Mouse (Mus musculus): ENCODE measurements around the gene Hoxb3. TPM values are rescaled to one million over a fixed set of nuclear protein-coding genes. Genes with fewer than 3 reads are reported as not detected.
A peak's percentile ranks its signal among the peaks of the same experiment; 100 is the strongest.

Gene Hoxb3
- total RNA-seq, 2 experiments from 2014 or later = 0.28 TPM; not detected in 1

DNA sequence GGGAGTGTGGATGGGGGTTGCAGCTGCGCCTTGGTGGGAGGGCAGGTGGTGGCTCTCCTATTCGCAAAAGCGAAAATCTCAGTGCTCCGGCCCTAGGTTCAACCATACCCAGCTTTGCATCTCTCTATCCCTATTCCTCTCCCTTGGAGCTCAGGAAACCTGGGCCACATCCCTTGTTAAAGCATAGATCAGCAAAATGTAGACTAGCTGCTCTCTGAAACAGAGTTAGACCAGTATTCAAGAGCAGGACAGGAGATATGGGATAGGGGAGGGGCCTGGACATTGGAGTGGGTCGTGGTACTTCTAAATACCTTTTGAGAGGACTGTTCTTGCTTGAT, 7.8 kb upstream of the Hoxb3 start:
- no peak for ATAC-seq (replicated peaks; ENCODE audit: low FRiP score, low TSS enrichment, poor library complexity, severe bottlenecking)

DNA sequence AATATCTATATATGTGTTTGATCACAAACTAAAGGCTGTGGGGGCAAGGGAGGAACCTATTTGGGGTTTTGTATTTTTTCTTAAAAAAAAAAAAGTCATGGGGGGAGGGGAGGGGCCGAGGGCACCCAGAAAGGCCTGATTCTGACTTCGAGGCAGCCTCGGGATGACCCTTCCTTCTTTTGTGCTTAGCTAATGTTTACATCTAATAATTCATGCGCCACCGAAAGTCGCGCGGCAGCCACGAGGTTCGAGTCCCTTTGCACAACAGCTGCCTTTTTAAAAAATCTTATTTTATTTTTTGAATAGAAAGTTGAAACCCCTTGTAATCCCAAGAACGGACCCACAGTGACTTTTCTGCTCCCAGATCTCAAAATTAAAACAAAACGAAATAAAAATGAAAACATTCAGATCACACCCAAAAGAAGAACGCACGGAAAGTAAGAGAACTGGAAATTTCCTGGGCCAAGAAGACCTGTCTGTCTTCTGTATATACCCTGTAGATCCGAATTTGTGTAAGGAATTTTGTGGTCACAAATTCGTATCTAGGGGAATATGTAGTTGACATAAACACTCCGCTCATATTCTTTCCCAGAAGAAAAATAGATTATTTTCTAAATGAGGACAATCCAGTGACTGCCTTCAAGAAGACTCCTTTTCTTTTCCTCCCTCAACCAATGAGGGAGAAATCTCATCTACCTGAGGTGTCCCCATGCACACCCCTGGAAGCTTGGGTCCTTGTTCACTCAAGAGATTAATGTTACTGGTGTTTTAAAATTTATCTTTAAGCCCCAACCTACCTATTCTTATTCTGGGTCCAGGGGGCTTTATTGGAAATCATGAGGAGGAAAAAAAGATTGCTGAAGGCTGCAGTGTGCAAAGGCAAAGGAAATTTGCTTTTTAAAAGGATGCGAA, 6.2 kb upstream of the Hoxb3 start:
- ATAC-seq (replicated peaks; ENCODE audit: low FRiP score, low TSS enrichment, poor library complexity, severe bottlenecking) = no peak

DNA sequence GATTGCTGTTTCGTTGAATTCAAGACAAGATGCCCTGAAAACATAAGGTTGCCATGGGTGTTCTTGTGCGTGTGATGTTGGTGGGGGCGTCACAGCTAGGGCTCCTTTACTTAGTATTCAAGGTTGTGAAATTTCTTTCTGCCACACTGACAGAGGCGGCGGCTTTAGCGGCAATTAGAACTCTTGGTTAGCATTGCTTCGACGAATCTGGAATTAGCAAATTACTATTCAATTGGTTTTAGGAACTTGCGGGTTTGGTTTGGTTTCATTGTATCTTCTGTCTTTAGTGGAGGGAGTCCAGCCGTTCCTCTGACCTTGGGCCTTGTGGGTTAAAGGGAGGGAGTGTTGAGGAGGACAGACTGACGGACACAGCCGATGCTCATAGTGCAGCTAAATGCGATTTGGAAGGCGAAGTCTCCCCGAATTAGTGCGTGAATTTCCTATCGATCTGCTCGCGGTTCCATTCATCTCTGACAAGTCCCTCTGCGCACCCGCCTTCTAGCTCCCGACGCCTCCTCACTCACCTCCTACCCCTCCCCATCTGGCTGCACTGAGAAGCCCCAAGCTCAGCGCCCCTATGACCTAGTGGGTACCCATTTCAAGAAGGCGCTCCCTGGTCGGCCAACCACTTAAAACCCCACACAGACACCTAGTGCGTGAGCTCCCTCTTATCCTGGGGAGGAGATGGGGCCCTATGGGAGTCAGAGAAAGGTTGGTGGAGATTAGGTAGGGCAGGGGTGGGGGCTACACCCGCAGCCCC, 5.3 kb upstream of the Hoxb3 start, which contains the start of gene Hoxb4:
Gene Hoxb4 (plus strand): TSS at position 660 of the 760 bp plus-strand sequence.
- no peak for ATAC-seq (replicated peaks; ENCODE audit: low FRiP score, low TSS enrichment, poor library complexity, severe bottlenecking)

DNA sequence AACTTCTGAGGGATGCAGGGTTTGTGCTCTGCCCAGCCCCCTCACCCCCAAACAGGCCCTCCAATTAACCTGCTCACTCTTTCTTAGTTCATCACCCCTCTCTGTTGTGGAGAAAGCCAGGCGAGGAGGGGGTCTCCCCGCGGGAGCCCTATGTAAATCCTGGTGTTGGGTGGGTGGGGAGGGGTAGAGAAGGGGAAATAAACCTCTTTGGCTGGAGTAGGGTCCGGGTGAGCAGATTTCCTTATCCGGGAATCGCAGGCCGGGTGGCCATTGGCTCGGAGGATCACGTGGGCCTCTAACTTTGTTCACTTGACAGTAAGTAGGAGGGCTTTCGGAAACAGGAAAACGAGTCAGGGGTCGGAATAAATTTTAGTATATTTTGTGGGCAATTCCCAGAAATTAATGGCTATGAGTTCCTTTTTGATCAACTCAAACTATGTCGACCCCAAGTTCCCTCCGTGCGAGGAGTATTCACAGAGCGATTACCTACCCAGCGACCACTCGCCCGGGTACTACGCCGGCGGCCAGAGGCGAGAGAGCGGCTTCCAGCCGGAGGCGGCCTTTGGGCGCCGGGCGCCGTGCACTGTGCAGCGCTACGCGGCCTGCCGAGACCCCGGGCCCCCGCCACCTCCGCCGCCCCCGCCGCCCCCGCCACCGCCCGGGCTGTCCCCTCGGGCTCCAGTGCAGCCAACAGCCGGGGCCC, 4.6 kb upstream of the Hoxb3 start:
- ATAC-seq (replicated peaks; ENCODE audit: low FRiP score, low TSS enrichment, poor library complexity, severe bottlenecking) = peak; percentile 79

DNA sequence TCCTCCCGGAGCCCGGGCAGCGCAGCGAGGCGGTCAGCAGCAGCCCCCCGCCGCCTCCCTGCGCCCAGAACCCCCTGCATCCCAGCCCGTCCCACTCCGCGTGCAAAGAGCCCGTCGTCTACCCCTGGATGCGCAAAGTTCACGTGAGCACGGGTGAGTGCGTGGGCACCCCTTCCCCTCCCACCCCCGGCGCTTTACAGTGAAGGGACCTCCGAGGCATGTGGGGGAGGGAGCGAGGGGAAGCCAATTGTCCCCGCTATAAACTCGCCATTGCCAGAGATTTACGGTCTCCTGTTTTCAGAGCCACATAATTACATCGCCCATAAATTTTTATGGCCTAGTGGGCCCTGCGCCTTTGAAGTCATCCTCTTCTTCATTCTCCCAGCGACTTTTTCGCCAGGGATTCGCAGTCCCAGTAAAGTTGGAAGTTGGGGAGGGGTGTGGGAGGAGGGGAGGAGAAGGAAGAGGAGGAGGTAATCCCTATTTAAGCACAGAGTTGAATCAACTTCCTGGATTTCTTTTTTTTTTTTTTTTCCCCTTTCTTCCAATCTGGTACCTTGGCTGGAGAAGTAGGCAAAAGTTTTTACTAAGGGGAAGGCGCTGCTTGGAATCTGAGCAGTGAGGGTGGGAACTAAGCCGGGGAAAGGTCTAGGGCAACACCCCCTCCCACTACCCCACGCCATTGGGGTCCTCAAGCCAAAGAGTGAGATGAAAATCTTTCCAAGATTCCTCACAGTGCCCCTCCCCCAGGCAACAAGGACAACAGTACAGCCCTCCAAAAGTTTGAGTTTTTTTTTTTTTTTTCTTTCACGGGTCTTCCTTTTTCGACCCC, 3.8 kb upstream of the Hoxb3 start:
- no peak for ATAC-seq (replicated peaks; ENCODE audit: low FRiP score, low TSS enrichment, poor library complexity, severe bottlenecking)

DNA sequence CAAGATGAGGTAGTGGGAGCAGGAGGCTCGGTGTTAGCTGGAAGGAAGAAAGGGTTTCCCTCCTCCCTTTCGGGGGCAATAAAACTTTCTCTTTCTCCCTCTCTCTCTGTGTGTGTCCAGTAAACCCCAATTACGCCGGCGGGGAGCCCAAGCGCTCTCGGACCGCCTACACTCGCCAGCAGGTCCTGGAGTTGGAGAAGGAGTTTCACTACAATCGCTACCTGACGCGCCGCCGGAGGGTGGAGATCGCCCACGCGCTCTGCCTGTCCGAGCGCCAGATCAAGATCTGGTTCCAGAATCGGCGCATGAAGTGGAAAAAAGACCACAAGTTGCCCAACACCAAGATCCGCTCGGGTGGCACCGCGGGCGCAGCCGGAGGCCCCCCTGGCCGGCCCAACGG, 3.2 kb upstream of the Hoxb3 start:
- ATAC-seq (replicated peaks; ENCODE audit: low FRiP score, low TSS enrichment, poor library complexity, severe bottlenecking) = no peak

DNA sequence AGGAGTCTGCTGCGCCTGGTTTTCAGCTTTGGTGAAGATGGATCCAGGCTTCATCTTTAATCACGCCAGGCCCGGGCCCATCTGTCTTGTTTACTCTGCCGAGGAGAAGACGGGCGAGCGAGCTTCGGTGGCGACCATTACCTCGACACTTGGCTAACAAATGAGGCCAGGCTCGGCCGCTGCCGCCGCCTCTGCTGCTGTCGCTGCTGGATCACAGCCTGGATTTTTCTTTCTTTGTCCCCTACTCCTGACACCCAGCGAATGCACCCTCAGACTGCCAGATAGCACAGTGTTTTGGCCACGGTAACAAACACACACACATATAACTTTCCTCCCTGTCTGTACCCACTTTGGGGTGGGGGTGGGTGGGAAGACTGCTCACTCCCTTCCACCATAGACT, 2.4 kb upstream of the Hoxb3 start:
- ATAC-seq (replicated peaks; ENCODE audit: low FRiP score, low TSS enrichment, poor library complexity, severe bottlenecking) = no peak

DNA sequence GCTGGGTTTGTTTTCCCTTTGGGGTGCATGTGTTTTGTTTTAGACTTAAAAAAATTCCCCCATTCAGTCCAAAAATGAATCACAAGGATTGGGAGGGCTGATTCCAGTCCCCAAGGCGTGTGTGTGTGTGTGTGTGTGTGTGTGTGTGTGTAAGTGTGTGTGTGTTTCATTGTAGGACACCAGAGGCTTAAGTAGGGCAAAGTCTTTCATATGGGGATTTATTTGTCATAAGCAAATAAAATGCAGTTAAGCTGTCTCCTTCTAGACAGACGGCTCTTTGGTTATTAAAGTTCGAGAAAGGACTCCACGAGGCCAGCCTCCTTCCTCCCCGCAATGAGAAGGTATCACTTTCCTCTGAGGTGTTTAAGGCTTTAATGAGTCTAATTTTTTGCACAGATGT, 1.3 kb upstream of the Hoxb3 start:
- ATAC-seq (replicated peaks; ENCODE audit: low FRiP score, low TSS enrichment, poor library complexity, severe bottlenecking) = no peak

DNA sequence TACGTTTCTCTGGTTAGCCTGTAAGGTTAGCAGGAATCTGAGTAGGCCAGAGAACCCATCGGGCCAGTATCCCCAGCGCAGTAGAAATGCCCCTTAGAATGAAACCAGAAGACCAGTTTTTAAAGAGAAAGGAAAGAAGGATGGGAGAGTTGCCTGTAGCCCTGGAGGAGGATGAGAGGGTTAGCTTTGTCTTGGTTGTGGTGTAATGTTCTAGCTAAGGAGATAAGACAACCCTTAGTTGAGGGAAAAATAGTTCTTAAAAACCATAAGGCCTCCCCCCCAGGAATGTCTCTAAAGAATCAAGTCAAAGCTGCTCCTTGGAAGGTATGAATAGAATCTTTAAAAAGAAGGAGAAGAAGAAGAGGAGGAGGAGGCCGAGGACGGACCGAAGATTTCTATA, 388 bp upstream of the Hoxb3 start:
- ATAC-seq (replicated peaks; ENCODE audit: low FRiP score, low TSS enrichment, poor library complexity, severe bottlenecking) = no peak

DNA sequence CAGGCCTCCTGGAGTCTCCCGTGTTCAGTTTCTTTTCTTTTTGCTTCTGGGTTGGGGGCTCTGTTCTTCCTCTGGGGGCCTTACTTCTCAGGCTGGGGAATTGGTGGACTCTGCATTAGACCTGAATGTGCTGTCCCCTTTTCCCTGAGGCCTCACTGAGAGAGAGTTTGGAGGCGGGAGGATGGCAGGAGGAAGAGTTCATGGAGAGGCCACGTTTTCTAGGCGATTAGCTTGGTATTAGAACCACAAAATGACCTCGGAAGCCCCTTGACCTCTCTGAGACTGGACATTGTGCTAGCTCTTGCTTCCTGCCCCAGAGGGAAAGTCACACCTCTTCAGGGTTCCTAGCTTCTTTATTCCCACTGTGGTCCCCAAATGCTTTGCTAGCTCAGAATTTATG, 999 bp downstream of the Hoxb3 start:
- no peak for ATAC-seq (replicated peaks; ENCODE audit: low FRiP score, low TSS enrichment, poor library complexity, severe bottlenecking)

DNA sequence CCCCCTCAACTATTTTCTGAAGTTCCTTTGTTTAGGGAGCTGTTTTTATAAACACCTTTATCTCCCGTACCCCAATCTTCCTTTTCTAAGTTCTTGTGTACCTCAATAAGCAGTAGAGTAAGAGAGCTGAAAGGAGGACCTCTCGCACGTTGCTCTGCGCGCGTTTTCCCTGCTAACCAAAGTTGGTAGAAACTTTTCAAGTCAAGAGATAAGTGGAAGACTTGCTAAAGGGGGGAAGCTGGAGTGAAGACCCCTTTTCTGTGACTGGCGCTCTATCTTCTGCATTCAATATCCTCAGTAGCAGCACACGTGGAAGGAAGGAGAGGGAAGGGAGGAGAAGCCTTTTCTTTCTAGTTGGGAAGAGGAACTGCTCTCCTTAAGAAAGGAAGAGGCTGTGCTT, 1.8 kb downstream of the Hoxb3 start:
- no peak for ATAC-seq (replicated peaks; ENCODE audit: low FRiP score, low TSS enrichment, poor library complexity, severe bottlenecking)

DNA sequence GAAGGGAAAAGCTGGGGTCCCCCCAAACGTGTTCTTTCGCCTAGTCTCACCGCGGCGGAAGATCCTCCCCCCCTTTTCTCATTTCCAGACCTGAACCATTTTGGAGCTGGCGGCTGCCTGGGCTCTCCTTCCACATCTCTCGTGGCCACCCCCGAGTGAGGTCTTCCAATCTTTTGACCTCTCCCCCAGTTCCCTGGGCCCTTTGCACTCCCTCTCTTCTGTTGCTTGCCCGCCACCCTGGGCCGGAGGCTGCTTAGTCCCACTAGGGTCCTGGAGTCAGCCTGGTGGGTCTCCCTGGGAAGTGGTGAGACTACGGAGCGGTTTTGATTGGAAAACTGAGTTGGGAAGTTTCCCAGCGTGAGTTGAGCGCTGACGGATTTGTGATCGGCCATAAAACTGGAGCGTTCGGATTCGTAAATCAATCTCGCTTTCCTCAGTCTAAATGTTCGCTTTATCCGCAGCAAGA, 2.7 kb downstream of the Hoxb3 start:
- no peak for ATAC-seq (replicated peaks; ENCODE audit: low FRiP score, low TSS enrichment, poor library complexity, severe bottlenecking)

DNA sequence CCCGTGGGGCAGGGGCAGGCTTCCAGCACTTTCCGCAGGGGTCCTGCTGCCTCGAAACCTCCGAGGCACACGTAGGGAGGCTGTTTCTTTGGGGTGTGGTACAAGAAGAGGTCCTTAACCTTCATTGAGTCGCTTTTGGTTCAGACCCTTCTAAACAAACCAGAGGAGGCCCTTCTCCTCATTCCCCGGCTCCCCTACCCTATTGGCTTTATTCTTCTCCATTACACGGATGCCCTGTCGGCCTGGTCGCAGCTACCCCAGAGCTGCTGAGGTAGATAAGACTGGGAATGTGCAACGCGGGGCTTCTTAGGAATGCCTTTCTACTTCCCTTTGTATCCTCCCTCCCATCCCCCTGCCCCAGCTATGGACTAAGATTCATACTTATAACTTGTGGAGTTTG, 3.6 kb downstream of the Hoxb3 start:
- no peak for ATAC-seq (replicated peaks; ENCODE audit: low FRiP score, low TSS enrichment, poor library complexity, severe bottlenecking)

DNA sequence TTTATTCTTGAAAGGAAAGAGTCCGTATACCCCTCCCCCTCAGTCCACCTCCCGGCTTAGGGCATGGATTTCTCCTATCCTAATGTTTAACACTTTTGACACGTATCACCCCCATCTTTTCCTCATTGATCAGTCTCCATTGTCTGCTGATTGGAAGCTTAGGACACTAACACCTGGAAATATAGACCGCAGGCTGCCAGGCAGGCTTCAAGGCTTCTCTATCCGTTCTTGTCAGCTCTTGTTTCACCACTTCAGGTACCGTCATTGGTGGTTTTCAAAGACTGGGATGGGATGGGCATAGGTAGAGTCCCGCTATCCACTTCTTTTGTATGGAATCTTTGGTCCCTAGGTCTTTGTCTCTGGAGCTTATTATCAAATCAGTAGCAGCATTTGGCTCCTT, 4.0 kb downstream of the Hoxb3 start:
- no peak for ATAC-seq (replicated peaks; ENCODE audit: low FRiP score, low TSS enrichment, poor library complexity, severe bottlenecking)

DNA sequence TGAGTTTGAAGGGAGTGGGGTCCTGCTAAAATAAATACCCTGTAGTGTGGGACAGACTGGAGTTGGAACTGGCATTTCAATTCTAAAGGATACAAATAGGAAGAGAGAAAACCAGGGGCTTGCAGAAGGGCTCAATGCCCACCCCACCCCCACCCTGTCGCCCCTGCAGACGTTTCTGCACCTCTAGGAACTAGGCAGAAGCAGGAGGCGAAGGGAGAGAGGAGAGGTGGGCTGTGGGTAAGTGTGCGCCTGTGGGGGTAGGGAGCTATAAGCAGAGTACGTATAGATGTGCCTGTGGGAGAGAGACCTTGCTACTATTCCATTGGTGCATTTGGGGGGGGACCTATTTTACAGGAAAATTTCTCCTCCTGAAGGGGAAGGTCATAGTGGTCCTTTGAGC, 4.6 kb downstream of the Hoxb3 start:
- ATAC-seq (replicated peaks; ENCODE audit: low FRiP score, low TSS enrichment, poor library complexity, severe bottlenecking) = no peak

DNA sequence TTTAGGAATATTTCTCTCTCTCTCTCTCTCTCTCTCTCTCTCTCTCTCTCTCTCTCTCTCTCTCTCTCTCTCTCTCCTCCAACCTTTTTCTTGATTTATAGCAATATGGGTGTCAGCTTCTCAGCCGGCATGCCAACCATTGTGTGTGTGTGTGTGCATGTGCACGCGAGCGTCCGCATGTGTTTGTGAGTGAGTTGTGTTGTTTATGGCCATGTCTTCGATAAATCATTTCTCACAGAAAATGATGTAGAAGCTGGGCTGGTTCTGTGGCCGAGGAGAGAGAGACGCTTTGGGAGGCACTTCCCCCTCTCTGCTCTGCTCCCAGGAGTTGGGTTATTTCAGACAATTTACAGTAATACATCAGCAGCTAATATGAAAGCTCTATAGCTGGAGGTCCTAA, 5.5 kb downstream of the Hoxb3 start:
- no peak for ATAC-seq (replicated peaks; ENCODE audit: low FRiP score, low TSS enrichment, poor library complexity, severe bottlenecking)

DNA sequence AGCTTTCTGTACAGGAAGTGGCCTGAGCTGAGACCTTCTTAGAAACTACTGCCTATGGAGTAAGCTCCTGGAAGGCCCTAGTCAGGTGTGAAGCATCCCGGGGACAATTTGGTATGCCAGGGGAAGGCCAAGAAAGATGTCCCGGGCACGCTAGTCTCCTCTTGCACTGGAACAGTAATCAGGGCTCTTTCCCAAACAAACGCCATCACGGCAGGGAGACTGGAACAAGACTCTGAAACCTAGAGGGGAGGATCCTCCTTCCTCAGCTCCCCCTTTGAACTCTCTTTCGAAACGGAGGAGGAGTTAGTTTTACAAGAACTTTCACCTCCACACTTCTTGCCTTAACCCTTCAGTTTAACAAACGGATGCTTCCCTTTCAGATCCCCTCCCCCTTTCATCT, 9.0 kb downstream of the Hoxb3 start:
- no peak for ATAC-seq (replicated peaks; ENCODE audit: low FRiP score, low TSS enrichment, poor library complexity, severe bottlenecking)

DNA sequence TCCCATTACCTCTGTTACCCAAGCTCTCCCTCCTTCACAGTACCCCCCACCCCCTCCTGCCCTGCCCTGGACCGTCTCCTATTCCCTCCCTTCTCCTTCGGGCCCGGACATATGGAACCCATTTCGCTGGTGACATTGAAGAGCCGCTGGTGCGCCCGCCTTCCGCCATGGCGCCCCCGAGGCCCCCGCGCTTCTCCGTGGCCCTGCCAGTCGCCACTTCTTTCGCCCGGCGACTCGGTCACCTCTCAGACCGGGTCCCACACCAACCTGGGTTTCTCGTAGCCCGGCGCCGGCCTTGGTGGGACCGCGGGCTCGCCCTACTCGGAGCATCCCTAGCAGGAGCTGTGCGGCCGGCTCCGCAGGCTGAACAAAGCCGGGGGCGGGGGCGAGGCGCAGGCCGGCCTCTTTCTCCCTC, 9.5 kb downstream of the Hoxb3 start:
- ATAC-seq (replicated peaks; ENCODE audit: low FRiP score, low TSS enrichment, poor library complexity, severe bottlenecking) = no peak

DNA sequence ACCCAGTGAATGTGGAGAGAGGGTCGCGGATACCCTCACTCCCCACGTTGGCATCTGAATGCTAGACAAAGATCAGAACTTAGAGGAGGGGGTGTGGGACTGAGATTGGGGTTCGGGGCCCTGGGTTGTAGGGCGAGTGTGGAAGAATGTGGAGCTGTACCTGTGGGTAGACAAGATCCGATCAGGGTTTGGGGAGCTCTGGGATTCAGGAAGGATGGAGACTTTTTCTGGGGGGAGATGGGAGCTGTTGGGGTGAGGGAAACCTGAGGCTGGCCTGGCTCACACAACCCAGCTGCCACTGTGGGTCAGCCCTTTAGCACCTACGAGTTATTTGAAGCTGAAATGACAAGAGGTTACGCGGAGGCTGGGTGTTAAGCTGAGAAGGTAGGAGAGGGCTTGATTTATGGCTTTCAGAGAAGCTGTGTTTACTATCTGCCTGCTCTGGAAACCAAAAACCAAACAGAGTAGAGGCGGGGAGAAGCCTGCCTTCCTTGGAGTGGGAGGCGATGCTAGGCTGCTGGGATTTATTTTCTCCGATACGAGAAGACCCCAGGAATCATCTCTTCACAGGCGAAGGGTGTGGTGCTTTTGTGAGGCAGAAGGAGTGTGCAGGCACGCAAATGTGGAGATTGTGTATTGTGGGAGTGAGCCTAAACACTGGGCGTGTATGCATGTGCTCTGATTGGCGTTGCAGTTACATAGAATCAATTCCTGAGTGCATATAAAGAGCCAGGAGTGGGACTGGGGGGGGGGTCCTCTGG, 10.3 kb downstream of the Hoxb3 start:
- no peak for ATAC-seq (replicated peaks; ENCODE audit: low FRiP score, low TSS enrichment, poor library complexity, severe bottlenecking)

Data from megakaryocyte-erythroid progenitor cell, adult 5-6 weeks (primary cell).